Mouse (Mus musculus) C2C12 (cell line): ENCODE results near the gene Map3k6. TPM values are rescaled to one million over a fixed set of nuclear protein-coding genes. Genes with fewer than 3 reads are reported as not detected.

Experiments
- H3K27me3 ChIP-seq: one replicate; pipeline ENCODE4 v1.6.1; 2011; ENCODE audit not compliant: control insufficient read depth, insufficient read depth, insufficient read length
- H3K36me3 ChIP-seq: one replicate; pipeline ENCODE4 v1.6.1; 2011; ENCODE audit not compliant: control insufficient read depth, insufficient read depth
- H3K4me3 ChIP-seq: one replicate; pipeline ENCODE4 v1.5.1; 2011; ENCODE audit warnings: mild to moderate bottlenecking, control low read depth; ENCODE audit not compliant: poor library complexity, insufficient read depth, severe bottlenecking
- H3K79me2 ChIP-seq: one replicate; pipeline ENCODE4 v1.6.1; 2011; ENCODE audit not compliant: control insufficient read depth, insufficient read depth
- H3K79me3 ChIP-seq: one replicate; pipeline ENCODE4 v1.6.1; 2011; ENCODE audit warnings: low read depth, control low read depth
- H3ac ChIP-seq: one replicate; pipeline ENCODE3; 2011; ENCODE audit warnings: low read depth; ENCODE audit not compliant: control insufficient read depth, insufficient read length
- CEBPB ChIP-seq: IDR thresholded peaks from one replicate; pipeline ENCODE4 v1.6.1; 2011; ENCODE audit warnings: low read depth, mild to moderate bottlenecking, control low read depth, moderate library complexity
- CTCF ChIP-seq: IDR thresholded peaks from one replicate; pipeline ENCODE4 v1.5.1; 2011; ENCODE audit not compliant: control insufficient read depth, insufficient read depth, insufficient read length
- FOSL1 ChIP-seq: IDR thresholded peaks from one replicate; pipeline ENCODE4 v1.8.0; 2011; ENCODE audit warnings: mild to moderate bottlenecking, low read length; ENCODE audit not compliant: poor library complexity, insufficient read depth, severe bottlenecking
- MAX ChIP-seq: IDR thresholded peaks from one replicate; pipeline ENCODE4 v1.6.1; 2011; ENCODE audit warnings: mild to moderate bottlenecking, control low read depth
- MYOD1 ChIP-seq: IDR thresholded peaks from one replicate; pipeline ENCODE4 v1.6.1; 2011; ENCODE audit warnings: low read depth; ENCODE audit not compliant: control insufficient read depth, insufficient read length
- MYOG ChIP-seq: IDR thresholded peaks from one replicate; pipeline ENCODE4 v1.6.1; 2011; ENCODE audit not compliant: control insufficient read depth, insufficient read length; ENCODE audit errors: extremely low read depth
- USF1 ChIP-seq: IDR thresholded peaks from one replicate; pipeline ENCODE4 v1.6.1; 2011; ENCODE audit warnings: low read depth, mild to moderate bottlenecking, control low read depth, moderate library complexity
- polyA plus RNA-seq: library from polyadenylated mRNA; unstranded; fragments of >200 nt; fragmentation: generic; extraction: Trizol; gene quantifications from one replicate; pipeline ENCODE4 v1.2.1, GENCODE M21; 2012; ENCODE audit warnings: missing spikeins

Gene Map3k6
- polyA plus RNA-seq, 1 experiment: 7.3 TPM

DNA sequence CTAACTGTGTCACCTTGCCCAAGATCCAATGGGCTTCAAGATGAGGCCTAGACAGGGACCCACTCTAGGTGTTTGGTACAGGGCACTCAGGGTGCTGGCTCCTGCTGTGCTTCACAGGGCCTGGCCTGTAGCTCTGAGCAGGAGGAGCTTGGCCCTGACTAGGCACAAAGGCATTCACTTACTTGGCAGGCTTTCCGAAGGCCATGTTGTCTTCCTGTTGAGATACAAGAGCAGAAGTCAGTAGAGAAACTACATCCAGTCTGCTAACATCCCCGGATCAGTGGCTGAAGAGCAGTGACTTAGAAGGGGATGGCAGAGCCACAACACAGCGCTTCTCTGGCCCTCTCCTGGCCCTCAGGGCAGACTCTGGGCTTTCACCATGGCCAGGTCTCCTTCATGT, 29.0 kb downstream of the Map3k6 start:
- Histone ChIP-seq H3K27me3 (no peaks in the 10 kb centered on the region), H3ac (no peak overlapping the region), H3K79me2 (peaks cover 53% of the 10 kb centered on the region), H3K4me3 (no peak overlapping the region), H3K79me3 (peaks cover 14% of the 10 kb centered on the region), H3K36me3 (peaks cover 38% of the 10 kb centered on the region)
- TF ChIP-seq MYOD1 (no peak), CTCF (no peak), MAX (no peak), CEBPB (no peak), FOSL1 (no peak), MYOG (no peak), USF1 (no peak)

- Histone ChIP-seq H3K36me3 (peaks cover 31% of the 10 kb centered on the region), H3K4me3 (no peak overlapping the region), H3K79me3 (peaks cover 27% of the 10 kb centered on the region), H3K27me3 (no peaks in the 10 kb centered on the region), H3K79me2 (peaks cover 66% of the 10 kb centered on the region), H3ac (no peak overlapping the region)
- no peak for TF ChIP-seq MAX
- no peak for TF ChIP-seq USF1
- no peak for TF ChIP-seq MYOD1
- TF ChIP-seq FOSL1: no peak
- TF ChIP-seq CTCF: no peak
- TF ChIP-seq MYOG: no peak
- TF ChIP-seq CEBPB: no peak
Observed at GRCm38 (mm10) chr4:133270929-133271328, 30.3 kb downstream of the Map3k6 start.

DNA sequence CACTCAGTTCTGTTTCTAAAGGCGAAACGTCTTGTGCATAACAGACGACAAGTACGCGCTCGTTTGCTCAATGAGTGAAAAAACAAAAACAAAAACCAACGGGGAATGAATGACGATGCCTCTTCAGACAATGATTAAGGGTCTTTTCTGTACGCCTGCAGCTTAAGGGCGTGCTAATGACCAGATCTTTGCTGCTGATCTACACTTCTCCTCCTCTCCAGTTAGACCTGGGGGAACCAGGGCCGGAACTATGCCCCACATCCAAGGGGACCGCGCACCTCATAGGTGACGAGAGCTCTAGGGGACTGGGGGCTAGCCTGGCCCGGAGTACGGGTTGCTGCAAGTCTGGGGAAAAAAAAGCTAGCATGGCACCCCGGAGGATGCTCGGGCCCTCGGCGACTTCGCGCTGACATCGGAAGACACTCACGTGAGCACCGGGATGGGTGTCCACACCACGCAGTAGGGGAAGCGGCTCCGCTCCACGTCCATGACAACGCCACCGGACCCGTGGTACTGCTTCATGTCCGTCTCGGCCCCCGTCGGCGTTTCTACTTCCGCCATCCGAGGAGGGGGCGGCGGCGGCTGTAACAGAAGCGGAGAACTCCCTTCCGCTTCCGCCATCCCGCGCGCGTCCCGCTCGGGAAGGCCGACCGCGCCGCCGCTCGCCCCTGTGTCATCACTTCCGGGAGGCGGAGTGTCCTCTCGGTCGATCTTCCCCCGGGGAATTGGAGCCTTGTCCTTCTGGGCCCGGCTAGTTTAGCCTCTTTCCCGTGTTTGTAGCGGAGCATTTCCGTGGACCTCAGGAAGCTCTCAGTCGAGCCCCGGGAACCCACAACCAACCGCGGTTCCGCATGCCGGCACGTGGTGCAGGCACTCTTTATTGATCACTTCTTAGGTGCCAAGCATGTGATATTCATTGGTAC, 36.7 kb downstream of the Map3k6 start, which contains the start of gene Tmem222:
TSS of gene Tmem222 (minus strand) at position 689 of the 923 bp plus-strand sequence.
- peaks cover 52% of the 10 kb centered on the region for H3K79me2 ChIP-seq

DNA sequence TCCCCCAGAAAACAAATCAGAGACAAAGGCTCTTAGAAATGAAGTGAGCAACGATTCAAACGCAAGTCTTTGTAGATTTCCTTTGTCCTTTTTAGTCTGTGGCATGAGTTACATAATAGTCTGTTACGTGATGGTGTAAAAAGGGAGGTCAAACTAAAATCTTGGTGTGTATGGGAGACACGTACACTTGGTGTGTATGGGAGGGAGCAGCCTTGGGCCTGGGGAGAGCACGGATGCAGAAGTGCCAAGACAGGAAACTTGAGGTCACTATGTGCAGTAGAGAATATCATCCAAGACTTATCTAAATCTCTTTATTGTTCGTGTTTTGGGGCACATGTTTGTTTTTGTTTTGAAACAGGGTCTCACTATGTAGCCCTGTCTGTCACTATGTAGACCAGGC, 37.4 kb downstream of the Map3k6 start:
- no peaks in the 10 kb centered on the region for H3K36me3 ChIP-seq
- H3K79me2 ChIP-seq: peaks cover 45% of the 10 kb centered on the region
- peak overlapping the region; percentile 99 for H3K4me3 ChIP-seq
- peaks cover 36% of the 10 kb centered on the region for H3K79me3 ChIP-seq
- peak overlapping the region; percentile 65 for H3ac ChIP-seq
- no peak for TF ChIP-seq MYOD1
- no peak for TF ChIP-seq MYOG
- TF ChIP-seq FOSL1: no peak
- TF ChIP-seq CTCF: no peak
- no peak for TF ChIP-seq MAX
- no peak for TF ChIP-seq CEBPB
- TF ChIP-seq USF1: no peak
- H3K27me3 ChIP-seq: no peaks in the 10 kb centered on the region

More for the DNA sequence above, 36.7 kb downstream of the Map3k6 start, which contains the start of gene Tmem222:
- H3K79me3 ChIP-seq: peaks cover 38% of the 10 kb centered on the region
- peak within 1 kb of the TSS; percentile 91 for H3ac ChIP-seq
- no peaks in the 10 kb centered on the region for H3K27me3 ChIP-seq
- H3K4me3 ChIP-seq: peak within 1 kb of the TSS; percentile 99
- no peaks in the 10 kb centered on the region for H3K36me3 ChIP-seq
- TF ChIP-seq USF1 (no peak), MAX (peak; percentile 38), MYOD1 (no peak), CEBPB (no peak)

DNA sequence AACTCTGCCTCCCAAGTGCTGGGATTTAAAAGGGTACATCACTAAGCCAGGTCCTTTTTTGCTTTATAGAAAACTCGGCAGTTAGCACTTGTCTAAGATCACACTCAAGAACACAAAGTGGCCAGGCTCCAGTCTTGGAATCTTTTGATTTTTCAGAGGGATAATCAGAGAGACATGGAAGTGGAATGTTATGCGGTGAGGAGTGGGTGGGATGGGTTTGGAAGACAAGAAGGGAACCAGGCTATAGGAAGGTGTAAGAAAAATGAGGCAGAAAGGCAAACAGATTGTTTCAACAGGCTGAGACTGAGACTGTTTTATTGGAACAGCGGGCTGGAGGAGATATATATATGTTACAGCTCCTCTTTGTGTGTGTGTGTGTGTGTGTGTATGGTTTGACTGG, 37.9 kb downstream of the Map3k6 start:
- TF ChIP-seq FOSL1 (no peak), CEBPB (no peak), CTCF (no peak), MAX (no peak), MYOD1 (no peak), MYOG (no peak), USF1 (no peak)
- Histone ChIP-seq H3K79me2 (peaks cover 41% of the 10 kb centered on the region), H3K79me3 (peaks cover 35% of the 10 kb centered on the region), H3K4me3 (no peak overlapping the region), H3K27me3 (no peaks in the 10 kb centered on the region), H3ac (no peak overlapping the region), H3K36me3 (no peaks in the 10 kb centered on the region)

GRCm38 (mm10) chr4:133281513-133281912, 40.9 kb downstream of the Map3k6 start:
- H3K79me3 ChIP-seq: peaks cover 9% of the 10 kb centered on the region
- no peak overlapping the region for H3ac ChIP-seq
- no peaks in the 10 kb centered on the region for H3K36me3 ChIP-seq
- H3K79me2 ChIP-seq: peaks cover 10% of the 10 kb centered on the region
- H3K27me3 ChIP-seq: no peaks in the 10 kb centered on the region
- TF ChIP-seq CTCF: no peak
- TF ChIP-seq MYOD1: no peak
- TF ChIP-seq CEBPB: no peak
- TF ChIP-seq USF1: no peak
- no peak for TF ChIP-seq FOSL1
- TF ChIP-seq MAX: no peak
- no peak for TF ChIP-seq MYOG
- no peak overlapping the region for H3K4me3 ChIP-seq
